Mouse (Mus musculus) sigmoid colon, adult 10 weeks (tissue): Measurements from ENCODE around the gene Dok1. TPM values are rescaled to one million over a fixed set of nuclear protein-coding genes. Genes with fewer than 3 reads are reported as not detected.

Experiments used
- polyA plus RNA-seq: library from polyadenylated mRNA; stranded (reverse); fragments of 350-450 nt; fragmentation: Illumina TruSeq; extraction: RNeasy Lipid Tissue Mini Kit (QIAGEN cat#74804); gene quantifications from one replicate; pipeline ENCODE4 v1.2.3, GENCODE M21; 2014; ENCODE audit warnings: low read depth, low replicate concordance

The Dok1 gene
- 0.41 TPM for polyA plus RNA-seq

GRCm38 (mm10) chr6:83033249-83034185, at the start of gene Dok1, which contains the start of gene Loxl3:
Gene Dok1, minus strand, starts transcription at chr6:83033471.
Gene Loxl3, plus strand, starts transcription at chr6:83034173.

DNA sequence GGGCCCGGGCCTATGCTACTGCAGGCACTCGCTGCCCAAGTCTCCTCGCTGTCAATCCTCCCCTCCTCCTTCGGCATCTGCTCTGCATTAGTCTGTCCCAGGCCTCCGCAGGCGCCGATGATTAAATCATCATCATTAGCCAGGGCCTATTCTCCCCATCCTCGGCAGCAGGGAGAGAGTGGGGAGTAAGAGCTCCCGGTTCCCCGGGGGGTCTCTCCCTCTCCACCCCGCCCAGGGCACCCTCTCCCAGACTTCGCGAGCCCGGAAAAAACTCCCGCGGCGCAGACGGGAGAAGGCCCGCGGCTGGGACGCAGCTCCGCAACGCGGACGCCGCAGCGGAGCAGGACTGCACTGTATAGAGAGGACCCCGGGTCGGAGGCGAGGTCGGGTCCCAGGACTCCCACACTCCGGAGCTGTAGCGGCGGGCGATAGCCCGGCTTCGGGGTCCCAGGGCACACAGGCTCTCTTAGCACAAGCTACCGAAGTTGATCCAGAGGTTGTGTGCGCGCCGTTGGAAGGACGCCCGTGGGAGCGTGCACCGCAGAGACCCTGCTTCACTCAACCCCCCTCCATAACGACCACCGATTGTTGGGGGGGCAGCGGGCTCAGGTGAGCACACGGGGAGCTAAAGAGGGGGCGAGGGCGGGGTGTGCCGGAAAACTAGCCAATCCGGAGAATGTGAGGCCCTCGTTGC, 44.5 kb upstream of the Dok1 start, which contains the start of gene Pcgf1:
Gene Pcgf1 (plus strand): TSS at position 240 of the 694 bp plus-strand sequence.

DNA sequence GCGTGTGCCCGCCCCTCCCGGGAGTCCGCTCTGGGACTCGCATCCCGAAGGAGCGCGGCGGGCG, 36.8 kb upstream of the Dok1 start, which contains the start of gene Tlx2:
Gene Tlx2 (minus strand): TSS at position 47 of the 64 bp plus-strand sequence.

GRCm38 (mm10) chr6:83057790-83058189, 24.5 kb upstream of the Dok1 start, which contains the start of gene Dqx1:
Gene Dqx1, plus strand, starts transcription at chr6:83057844.

DNA sequence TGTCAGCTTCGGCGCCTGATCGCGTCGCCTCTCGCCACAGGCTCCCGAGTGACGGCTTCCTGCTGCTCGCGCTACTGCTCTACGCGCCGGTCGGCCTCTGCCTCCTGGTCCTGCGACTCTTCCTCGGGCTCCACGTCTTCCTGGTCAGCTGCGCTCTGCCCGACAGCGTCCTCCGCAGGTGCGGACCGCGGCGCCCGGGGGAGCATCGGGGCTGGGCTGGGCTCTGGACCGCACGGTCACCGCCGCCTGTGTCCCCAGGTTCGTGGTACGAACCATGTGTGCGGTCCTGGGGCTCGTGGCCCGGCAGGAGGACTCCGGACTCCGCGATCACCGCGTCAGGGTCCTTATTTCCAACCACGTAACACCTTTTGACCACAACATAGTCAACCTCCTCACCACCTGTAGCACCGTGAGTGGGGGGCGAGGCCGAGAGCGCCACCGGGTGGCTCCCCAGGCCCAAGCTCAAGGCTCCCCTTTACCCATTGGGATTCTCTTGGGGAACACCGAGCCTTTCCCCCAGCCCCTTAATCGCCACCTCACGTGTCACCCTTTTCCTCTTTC, 21.7 kb upstream of the Dok1 start, which contains the start of gene Htra2:
Gene Htra2 (minus strand): TSS at position 403 of the 561 bp plus-strand sequence.

DNA sequence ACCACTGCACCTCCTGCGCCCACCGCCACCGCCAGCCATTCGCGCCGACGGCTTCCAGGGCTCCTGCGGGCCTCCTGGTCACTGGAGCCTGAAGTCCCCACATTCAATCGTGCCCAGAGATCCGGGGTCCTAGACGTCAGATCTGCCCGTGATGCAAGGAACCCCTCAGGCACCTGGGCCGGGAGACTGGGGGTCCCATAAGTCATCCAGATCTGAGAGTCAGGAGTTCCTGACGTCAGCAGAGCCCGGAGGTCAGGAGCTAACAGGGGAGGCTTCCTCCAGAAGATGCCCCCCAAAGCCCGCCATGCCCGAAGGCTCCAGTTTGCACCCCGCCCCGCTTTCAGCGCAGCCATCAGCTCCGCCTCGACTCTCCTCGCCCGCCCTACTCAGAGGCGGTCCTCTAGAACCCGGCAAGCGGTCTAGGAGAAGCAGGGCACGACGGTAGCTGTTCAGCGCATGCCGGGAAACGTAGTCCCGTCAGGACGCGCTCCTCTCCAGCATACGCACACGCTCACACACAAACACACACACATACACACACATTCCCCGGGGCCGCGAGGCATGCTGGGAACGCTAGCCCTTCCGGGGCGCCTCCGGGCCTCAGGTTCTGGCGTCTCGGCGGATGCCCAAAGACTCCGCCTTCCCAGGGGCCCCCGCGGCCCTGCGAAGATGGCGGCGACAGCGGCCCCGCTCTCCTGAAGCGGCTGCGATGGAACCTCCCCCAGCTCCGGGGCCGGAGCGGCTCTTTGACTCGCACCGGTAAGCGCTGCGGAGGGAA, 21.0 kb upstream of the Dok1 start, which contains the start of gene Aup1:
Gene Aup1 (plus strand): TSS at position 448 of the 778 bp plus-strand sequence.

Other genes with a start within 250 kb of the Dok1 start
- not detected for gene Sema4f, start 93.7 kb downstream of the Dok1 start, polyA plus RNA-seq
- 0.22 TPM for gene M1ap, start 86.6 kb downstream of the Dok1 start, polyA plus RNA-seq
- 1.3 TPM for gene Loxl3, start 702 bp upstream of the Dok1 start, polyA plus RNA-seq
- gene Aup1, start 21.1 kb upstream of the Dok1 start, polyA plus RNA-seq: 19.9 TPM
- 3.1 TPM for gene Htra2, start 21.8 kb upstream of the Dok1 start, polyA plus RNA-seq
- 3.0 TPM for gene Dqx1, start 24.4 kb upstream of the Dok1 start, polyA plus RNA-seq
- not detected for gene Tlx2, start 36.8 kb upstream of the Dok1 start, polyA plus RNA-seq
- 5.8 TPM for gene Pcgf1, start 44.4 kb upstream of the Dok1 start, polyA plus RNA-seq
- not detected for gene Lbx2, start 52.9 kb upstream of the Dok1 start, polyA plus RNA-seq
- gene Ccdc142, start 68.1 kb upstream of the Dok1 start, polyA plus RNA-seq: not detected
- gene Gm42688, start 68.1 kb upstream of the Dok1 start, polyA plus RNA-seq: 1.2 TPM
- 22.0 TPM for gene Mrpl53, start 75.6 kb upstream of the Dok1 start, polyA plus RNA-seq
- gene Mogs, start 82.0 kb upstream of the Dok1 start, polyA plus RNA-seq: 2.2 TPM
- gene Wbp1, start 88.1 kb upstream of the Dok1 start, polyA plus RNA-seq: 11.9 TPM
- gene Ino80b, start 92.0 kb upstream of the Dok1 start, polyA plus RNA-seq: not detected
- gene Rtkn, start 102.0 kb upstream of the Dok1 start, polyA plus RNA-seq: 0.28 TPM
- gene Wdr54, start 122.9 kb upstream of the Dok1 start, polyA plus RNA-seq: 0.35 TPM
- not detected for gene 1700003E16Rik, start 122.9 kb upstream of the Dok1 start, polyA plus RNA-seq
- 19.5 TPM for gene Dctn1, start 132.4 kb upstream of the Dok1 start, polyA plus RNA-seq
- not detected for gene Slc4a5, start 186.4 kb upstream of the Dok1 start, polyA plus RNA-seq